7 mouse cellular contexts compared by ENCODE assay signal in genomic region chr2:167958843-167959242, GRCm38 (mm10). TPM values are rescaled to one million over a fixed set of nuclear protein-coding genes. Genes with fewer than 3 reads are reported as not detected.
DNase-seq lines count a peak whose midpoint lies in the region; ATAC-seq and TF ChIP-seq lines count a peak whose summit lies in the region.

No protein-coding gene starts in this region.

- no peaks in the 10 kb centered on the region for H3K27me3 ChIP-seq in C2C12 (ENCODE audit: control insufficient read depth, insufficient read depth, insufficient read length)
- H3K27me3 ChIP-seq in embryonic facial prominence, embryonic 14.5 days (replicated peaks; ENCODE audit: control insufficient read depth, insufficient read depth, low read length), result no peaks in the 10 kb centered on the region

- peak overlapping the region; percentile 2 for H3ac ChIP-seq in C2C12 (ENCODE audit: control insufficient read depth, insufficient read length, low read depth)

- ATAC-seq in embryonic facial prominence, embryonic 14.5 days (ENCODE audit: low read depth), result no peak
- peak; percentile 25 for ATAC-seq in monocyte, adult 5-6 weeks (replicated peaks; ENCODE audit: insufficient number of reproducible peaks, low FRiP score, low TSS enrichment, poor library complexity, severe bottlenecking)

- peaks cover 84% of the 10 kb centered on the region for H3K79me2 ChIP-seq in C2C12 (ENCODE audit: control insufficient read depth, insufficient read depth)

- no peak overlapping the region for H3K4me3 ChIP-seq in C2C12 (ENCODE audit: insufficient read depth, poor library complexity, severe bottlenecking)
- H3K4me3 ChIP-seq in embryonic facial prominence, embryonic 14.5 days (ENCODE audit: low read depth, low read length), result no peak overlapping the region

- H3K9ac ChIP-seq in embryonic facial prominence, embryonic 14.5 days (ENCODE audit: low read depth, low read length), result no peak overlapping the region

- H3K9me3 ChIP-seq in embryonic facial prominence, embryonic 14.5 days (ENCODE audit: control insufficient read depth, low read length), result no peaks in the 10 kb centered on the region

- peak; percentile 94 to 96 for DNase-seq in adrenal gland, adult (ENCODE audit: inconsistent age in 2 of 2, low spot score in 1 of 2)
- DNase-seq in embryonic facial prominence, embryonic 14.5 days (ENCODE audit: low spot score), result peak; percentile 82
- peak; percentile 83 to 84 for DNase-seq in heart, postnatal 36 days
- DNase-seq in left cerebral cortex, postnatal 25 days (ENCODE audit: low spot score in 2 of 2), result peak; percentile 47 to 66
- no peak for DNase-seq in thymus, postnatal 36 days

- H3K36me3 ChIP-seq in C2C12 (ENCODE audit: control insufficient read depth, insufficient read depth), result peaks cover 3% of the 10 kb centered on the region
- H3K36me3 ChIP-seq in embryonic facial prominence, embryonic 14.5 days (ENCODE audit: control insufficient read depth, insufficient read depth, low read length), result peaks cover 8% of the 10 kb centered on the region; the same call in 1 of the 2 replicates

- 28% methylated on average over 4 of the region's 4 CpGs for WGBS in embryonic facial prominence, embryonic 14.5 days

- H3K4me2 ChIP-seq in embryonic facial prominence, embryonic 14.5 days (ENCODE audit: low read depth, low read length), result no peak overlapping the region

- peaks cover 31% of the 10 kb centered on the region for H3K79me3 ChIP-seq in C2C12 (ENCODE audit: low read depth)

- peaks cover 7% of the 10 kb centered on the region for H3K4me1 ChIP-seq in embryonic facial prominence, embryonic 14.5 days (ENCODE audit: control insufficient read depth, insufficient read depth, low read length)

- no peak for TF ChIP-seq CTCF in C2C12 (IDR thresholded peaks at IDR 0.05; ENCODE audit: control insufficient read depth, insufficient read depth, insufficient read length)

- 0 out of 2 replicates have a peak overlapping the region, but pooled peaks have one; percentile 29 for H3K27ac ChIP-seq in embryonic facial prominence, embryonic 14.5 days (replicated peaks; ENCODE audit: low read depth, low read length)

- intact Hi-C loops in heart, postnatal 36 days (cut with DNase I), result loop anchor here (2.0 kb wide), 1 partner anchor 16 kb away; no protein-coding TSS in a partner anchor
- intact Hi-C loops in left cerebral cortex, postnatal 25 days (cut with DNase I), result no loop called here

TF ChIP-seq in C2C12, 6 proteins besides CTCF, POLR2A, EP300 and RAD21:
- TF ChIP-seq MYOG (IDR thresholded peaks at IDR 0.05; ENCODE audit: control insufficient read depth, extremely low read depth, insufficient read length) (no peak), USF1 (IDR thresholded peaks at IDR 0.05; ENCODE audit: low read depth) (no peak), CEBPB (IDR thresholded peaks at IDR 0.05; ENCODE audit: low read depth) (no peak), MYOD1 (IDR thresholded peaks at IDR 0.05; ENCODE audit: control insufficient read depth, insufficient read length, low read depth) (no peak), FOSL1 (IDR thresholded peaks at IDR 0.05; ENCODE audit: insufficient read depth, low read length, poor library complexity, severe bottlenecking) (no peak), MAX (IDR thresholded peaks at IDR 0.05) (no peak)

RNA-seq across cellular contexts. Expression of gene Ptpn1, which starts 27.0 kb away (rescaled TPM):
- 64.6 TPM for polyA plus RNA-seq in C2C12 (2012; fragmentation: generic; extraction: Trizol)
- 49.4 and 49.7 TPM in 2 replicates for polyA plus RNA-seq in embryonic facial prominence, embryonic 14.5 days (2014; fragmentation: Nextera tagmentation; extraction: Ambion mirVana)
- 10 to 100 TPM; 19.5 to 22.3 TPM for total RNA-seq in heart, postnatal 36 days (2021)
- 10 to 100 TPM; 56.4 to 59.5 TPM for total RNA-seq in left cerebral cortex, postnatal 25 days (2021)
- 199 to 318 TPM (median 242 TPM) in 3 replicates for total RNA-seq in monocyte, adult 5-6 weeks (2017)

RNA-seq across cellular contexts. Expression of gene Ripor3, which starts 51.6 kb away (rescaled TPM):
- polyA plus RNA-seq in C2C12 (2012; fragmentation: generic; extraction: Trizol), result 0.04 TPM
- 4.1 and 5.9 TPM in 2 replicates for polyA plus RNA-seq in embryonic facial prominence, embryonic 14.5 days (2014; fragmentation: Nextera tagmentation; extraction: Ambion mirVana)
- under 1 TPM; 0.36 to 0.79 TPM for total RNA-seq in heart, postnatal 36 days (2021)
- under 1 TPM; 0.44 to 0.48 TPM for total RNA-seq in left cerebral cortex, postnatal 25 days (2021)
- 0.21 to 0.58 TPM in 2 of 3 replicates, not detected in the other for total RNA-seq in monocyte, adult 5-6 weeks (2017)

Comparison
In these comparisons a context has a peak if more than half of its experiments do, and no peak if none do; other contexts are left out.
1. DNase-seq: peak in adrenal gland, adult (2 of 2), embryonic facial prominence, embryonic 14.5 days (single experiment), heart, postnatal 36 days (2 of 2) and left cerebral cortex, postnatal 25 days (2 of 2); none in thymus, postnatal 36 days (0 of 2).